Mouse (Mus musculus) testis, adult 2 months (tissue): ENCODE measurements around the gene Slc1a2. TPM values are rescaled to one million over a fixed set of nuclear protein-coding genes. Genes with fewer than 3 reads are reported as not detected.
A peak's percentile ranks its signal among the peaks of the same experiment; 100 is the strongest.

Experiments
- H3K27ac ChIP-seq: fragments of 200-500 bp; 2 replicates; pipeline ENCODE4 v1.5.1; 2012; ENCODE audit warnings: low read depth, low read length; ENCODE audit not compliant: control insufficient read depth, insufficient read depth
- H3K27me3 ChIP-seq: fragments of 200-500 bp; 2 replicates; pipeline ENCODE4 v1.6.1; 2012; ENCODE audit warnings: mild to moderate bottlenecking, low read length, moderate library complexity; ENCODE audit not compliant: control insufficient read depth, insufficient read depth
- H3K36me3 ChIP-seq: fragments of 200-500 bp; 2 replicates; pipeline ENCODE4 v1.6.1; 2012; ENCODE audit warnings: mild to moderate bottlenecking, low read length; ENCODE audit not compliant: control insufficient read depth, insufficient read depth
- H3K4me1 ChIP-seq: fragments of 200-500 bp; 2 replicates; pipeline ENCODE4 v1.6.1; 2012; ENCODE audit warnings: low read length; ENCODE audit not compliant: control insufficient read depth, insufficient read depth
- H3K4me3 ChIP-seq: fragments of 200-500 bp; 2 replicates; pipeline ENCODE4 v1.5.1; 2012; ENCODE audit warnings: low read depth, mild to moderate bottlenecking, low read length, moderate library complexity, mixed read lengths; ENCODE audit not compliant: control insufficient read depth
- CTCF ChIP-seq: fragments of 200-500 bp; IDR thresholded peaks from 2 replicates; pipeline ENCODE4 v1.5.1; 2012; ENCODE audit warnings: low read depth, mild to moderate bottlenecking, inconsistent platforms, low read length, moderate library complexity; ENCODE audit not compliant: control insufficient read depth, insufficient read depth, insufficient replicate concordance
- POLR2A ChIP-seq: fragments of 200-500 bp; IDR thresholded peaks from 2 replicates; pipeline ENCODE4 v1.6.1; 2012; ENCODE audit warnings: low read depth, mild to moderate bottlenecking, inconsistent platforms, low read length, moderate library complexity; ENCODE audit not compliant: control insufficient read depth
- polyA plus RNA-seq: library from polyadenylated mRNA; depleted of rRNA; stranded (reverse); fragments of >200 nt; gene quantifications from 2 replicates; pipeline ENCODE4 v1.2.3, GENCODE M21; 2012

The Slc1a2 gene
- polyA plus RNA-seq, 1 experiment: 22.5 TPM

DNA sequence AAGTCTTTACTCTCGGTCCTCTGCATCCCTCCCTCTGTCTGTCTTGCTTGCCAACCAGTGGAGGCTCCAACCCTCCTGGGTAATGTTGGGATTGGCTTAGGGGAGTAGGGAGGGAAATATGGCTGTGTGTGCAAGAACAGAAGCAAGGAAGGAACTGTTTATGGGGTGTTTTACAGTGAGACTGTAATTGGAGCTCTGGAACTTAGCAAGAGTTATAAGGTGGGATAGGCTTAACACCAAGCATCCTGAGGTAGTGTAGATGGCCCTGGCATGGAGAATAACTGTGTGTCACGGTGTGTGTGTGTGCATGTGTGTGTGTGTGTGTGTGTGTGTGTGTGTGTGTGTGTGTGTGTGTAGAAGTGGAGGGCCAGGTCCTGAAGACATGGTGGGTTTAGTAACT is 55.9 kb downstream of the Slc1a2 start:
- H3K36me3 ChIP-seq: no peaks in the 10 kb centered on the region
- TF ChIP-seq POLR2A (no peak), CTCF (no peak)
- no peak overlapping the region for H3K27ac ChIP-seq
- no peaks in the 10 kb centered on the region for H3K4me1 ChIP-seq
- H3K4me3 ChIP-seq: no peak overlapping the region
- no peaks in the 10 kb centered on the region for H3K27me3 ChIP-seq

- TF ChIP-seq CTCF (no peak), POLR2A (no peak)
- H3K4me3 ChIP-seq: no peak overlapping the region
- no peaks in the 10 kb centered on the region for H3K36me3 ChIP-seq
- H3K27ac ChIP-seq: no peak overlapping the region
- no peaks in the 10 kb centered on the region for H3K4me1 ChIP-seq
- H3K27me3 ChIP-seq: no peaks in the 10 kb centered on the region
Observed at GRCm38 (mm10) chr2:102715754-102716153, 57.3 kb downstream of the Slc1a2 start.

DNA sequence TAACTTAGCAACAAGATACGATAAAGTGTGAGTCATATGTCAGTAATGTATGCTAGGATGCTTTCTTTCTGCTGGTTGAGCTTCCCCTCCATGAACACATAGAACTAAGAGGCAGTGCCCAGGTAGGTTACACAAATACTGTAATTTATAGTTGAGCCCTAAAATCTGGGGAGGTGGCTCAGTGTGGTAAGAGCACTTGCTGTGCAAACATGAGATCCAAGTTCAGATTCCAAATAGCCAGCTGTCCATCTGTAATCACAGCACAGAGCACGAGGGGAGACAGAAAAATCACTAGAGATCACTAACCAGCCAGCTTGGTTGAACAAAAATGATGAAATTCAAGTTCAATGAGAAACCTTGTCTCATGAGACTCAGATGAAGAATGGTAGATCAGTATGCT is 63.4 kb downstream of the Slc1a2 start:
- Histone ChIP-seq H3K27me3 (no peaks in the 10 kb centered on the region), H3K36me3 (no peaks in the 10 kb centered on the region), H3K27ac (no peak overlapping the region), H3K4me3 (no peak overlapping the region), H3K4me1 (no peaks in the 10 kb centered on the region)
- no peak for TF ChIP-seq POLR2A

GRCm38 (mm10) chr2:102725054-102725453 is 66.6 kb downstream of the Slc1a2 start:
- H3K27ac ChIP-seq: no peak overlapping the region
- no peak for TF ChIP-seq POLR2A
- no peak overlapping the region for H3K4me3 ChIP-seq
- H3K4me1 ChIP-seq: no peaks in the 10 kb centered on the region
- no peaks in the 10 kb centered on the region for H3K36me3 ChIP-seq
- no peaks in the 10 kb centered on the region for H3K27me3 ChIP-seq

GRCm38 (mm10) chr2:102730386-102730785 is 71.9 kb downstream of the Slc1a2 start:
- TF ChIP-seq POLR2A (no peak), CTCF (no peak)
- Histone ChIP-seq H3K4me3 (no peak overlapping the region), H3K36me3 (no peaks in the 10 kb centered on the region), H3K27me3 (no peaks in the 10 kb centered on the region), H3K27ac (no peak overlapping the region), H3K4me1 (no peaks in the 10 kb centered on the region)

- H3K27ac ChIP-seq: no peak overlapping the region
- no peaks in the 10 kb centered on the region for H3K27me3 ChIP-seq
- no peaks in the 10 kb centered on the region for H3K36me3 ChIP-seq
- TF ChIP-seq POLR2A (no peak), CTCF (no peak)
- H3K4me3 ChIP-seq: no peak overlapping the region
- no peaks in the 10 kb centered on the region for H3K4me1 ChIP-seq
Observed at GRCm38 (mm10) chr2:102730788-102731187, 72.3 kb downstream of the Slc1a2 start.

DNA sequence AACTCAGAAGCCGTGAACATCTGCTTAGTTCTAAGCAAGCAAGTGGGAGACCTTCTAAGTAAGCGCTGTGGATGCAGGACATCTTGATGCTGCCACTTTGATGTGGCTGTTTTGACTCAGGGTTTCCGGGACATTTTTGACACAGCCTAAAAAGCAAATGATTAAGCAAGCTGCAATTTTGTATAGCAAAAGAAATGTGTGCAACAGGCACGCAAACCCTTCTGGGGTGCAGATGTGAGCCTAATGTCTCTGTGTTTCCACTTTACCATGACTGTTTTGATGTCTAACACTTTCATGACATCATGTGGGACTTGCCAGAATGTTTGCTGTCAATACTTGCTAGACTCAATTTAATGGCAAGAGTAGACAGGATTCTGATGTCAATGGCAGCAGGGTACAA is 74.7 kb downstream of the Slc1a2 start:
- no peak overlapping the region for H3K27ac ChIP-seq
- H3K27me3 ChIP-seq: no peaks in the 10 kb centered on the region
- TF ChIP-seq POLR2A (no peak), CTCF (no peak)
- H3K36me3 ChIP-seq: no peaks in the 10 kb centered on the region
- no peak overlapping the region for H3K4me3 ChIP-seq
- H3K4me1 ChIP-seq: no peaks in the 10 kb centered on the region

GRCm38 (mm10) chr2:102734055-102734454 is 75.6 kb downstream of the Slc1a2 start:
- peak overlapping the region; percentile 2; the same call in 1 of the 2 replicates for H3K4me3 ChIP-seq
- TF ChIP-seq CTCF: no peak
- no peak for TF ChIP-seq POLR2A

More at GRCm38 (mm10) chr2:102734055-102734454, 75.6 kb downstream of the Slc1a2 start:
- Histone ChIP-seq H3K27me3 (no peaks in the 10 kb centered on the region), H3K36me3 (no peaks in the 10 kb centered on the region), H3K27ac (no peak overlapping the region), H3K4me1 (no peaks in the 10 kb centered on the region)
